Mouse (Mus musculus): Measurements from ENCODE around the gene Uvrag. TPM values are rescaled to one million over a fixed set of nuclear protein-coding genes. Genes with fewer than 3 reads are reported as not detected.

Uvrag gene
- total RNA-seq (2023) = 10 to 100 TPM; 72.0 to 74.6 TPM

GRCm38 (mm10) chr7:99140984-99141918 is at the start of gene Uvrag:
Gene Uvrag (minus strand): TSS chr7:99141141.

GRCm38 (mm10) chr7:99182432-99183172 is 41.7 kb upstream of the Uvrag start, which contains the start of gene Dgat2:
Gene Dgat2 (minus strand): TSS chr7:99182719.

Other genes starting within 250 kb of the Uvrag start
- 10 to 100 TPM; 61.3 to 65.5 TPM for gene Dgat2, start 41.6 kb upstream of the Uvrag start, total RNA-seq (2023)
- gene Mogat2, start 97.5 kb upstream of the Uvrag start, total RNA-seq (2023) = 10 to 100 TPM; 15.1 to 16.1 TPM
- gene Map6, start 126.3 kb upstream of the Uvrag start, total RNA-seq (2023) = 1 to 10 TPM; 1.9 to 2.4 TPM
- gene Serpinh1, start 212.1 kb upstream of the Uvrag start, total RNA-seq (2023) = 1 to 10 TPM; 7.4 to 9.3 TPM
- 1 to 10 TPM in 1 of 2 experiments, under 1 TPM in 1; 0.60 to 2.0 TPM for gene Gdpd5, start 240.3 kb upstream of the Uvrag start, total RNA-seq (2023)